Mouse (Mus musculus) brain, embryonic 14.5 days (tissue): ENCODE results near the gene Ccdc162.

Experiments
- CTCF ChIP-seq: fragments of 200-500 bp; IDR thresholded peaks from 2 replicates; pipeline ENCODE4 v1.5.1; 2012; ENCODE audit warnings: inconsistent platforms, mild to moderate bottlenecking, moderate library complexity, borderline replicate concordance; ENCODE audit not compliant: insufficient read depth, insufficient read length; ENCODE audit errors: extremely low read depth
- POLR2A ChIP-seq: fragments of 200-500 bp; IDR thresholded peaks from 2 replicates; pipeline ENCODE4 v1.6.1; 2012; ENCODE audit warnings: mild to moderate bottlenecking, inconsistent platforms, borderline replicate concordance; ENCODE audit not compliant: poor library complexity, insufficient read depth, insufficient read length, severe bottlenecking; ENCODE audit errors: extremely low read depth

DNA sequence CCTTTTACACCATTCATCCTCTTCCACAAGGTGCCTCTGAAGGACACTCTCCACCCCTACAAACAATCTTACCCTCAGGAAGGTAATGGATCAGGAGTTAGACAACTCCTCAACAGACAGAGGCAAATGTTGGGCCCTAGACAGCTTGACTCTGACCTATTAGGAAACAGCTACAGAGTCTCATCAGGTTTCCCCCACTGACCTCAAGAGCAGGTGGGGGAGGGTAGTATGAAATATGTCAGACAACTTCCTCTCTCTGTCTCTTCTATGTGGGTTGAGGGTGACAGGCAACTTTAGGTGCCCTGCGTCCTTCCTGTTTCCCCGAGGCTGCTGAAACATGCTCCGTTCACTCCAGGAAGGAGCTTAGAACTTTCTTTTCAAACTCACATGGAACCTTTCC, 120.9 kb downstream of the Ccdc162 start:
- no peak for TF ChIP-seq POLR2A
- no peak for TF ChIP-seq CTCF
